Mouse (Mus musculus): ENCODE measurements around the gene Aig1. TPM values are rescaled to one million over a fixed set of nuclear protein-coding genes. Genes with fewer than 3 reads are reported as not detected.
A peak's percentile ranks its signal among the peaks of the same experiment; 100 is the strongest.

Aig1 gene
- polyA plus RNA-seq, 1 experiment = 11.3 TPM

DNA sequence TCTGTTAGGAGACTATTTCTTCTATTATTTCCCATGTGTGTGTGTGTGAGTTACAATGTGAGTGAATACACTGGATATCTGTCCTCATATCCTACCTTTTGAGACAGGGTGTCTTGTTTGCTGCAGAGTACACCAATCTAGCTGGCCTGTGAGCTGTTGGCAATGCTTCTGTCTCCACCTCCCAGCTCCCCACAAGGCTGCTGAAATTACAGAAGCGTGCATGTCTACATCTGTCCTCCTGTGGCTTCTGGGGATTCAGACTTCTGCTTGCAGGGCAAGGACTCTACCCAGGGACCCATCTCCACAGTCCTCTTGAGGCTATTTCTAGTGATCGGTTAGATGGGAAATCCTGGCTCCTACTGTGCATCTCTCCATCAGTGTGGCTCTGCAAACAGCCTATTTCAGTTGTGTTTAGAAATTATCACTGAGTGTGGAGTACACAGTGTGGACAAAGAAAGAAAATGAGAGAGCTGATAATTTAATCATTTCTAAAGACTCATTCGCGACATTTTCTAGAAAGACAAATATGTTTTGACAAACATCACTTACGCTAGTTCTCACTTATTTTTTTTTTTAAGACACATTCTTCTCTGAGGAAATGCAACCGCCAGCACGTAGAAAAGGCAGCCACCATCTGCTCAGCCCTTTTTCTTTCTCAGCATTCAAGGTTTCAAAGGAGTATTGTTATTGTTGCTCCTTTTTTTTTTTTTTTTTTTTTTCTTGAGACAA lies 194.3 kb downstream of the Aig1 start:
- no peaks in the 10 kb centered on the region for H3K27me3 ChIP-seq (ENCODE audit: control insufficient read depth, insufficient read depth, insufficient read length)
- no peaks in the 10 kb centered on the region for H3K79me3 ChIP-seq (ENCODE audit: low read depth)
- H3K79me2 ChIP-seq (ENCODE audit: control insufficient read depth, insufficient read depth) = no peaks in the 10 kb centered on the region
- no peak overlapping the region for H3ac ChIP-seq (ENCODE audit: control insufficient read depth, insufficient read length, low read depth)
- no peaks in the 10 kb centered on the region for H3K36me3 ChIP-seq (ENCODE audit: control insufficient read depth, insufficient read depth)
- no peak overlapping the region for H3K4me3 ChIP-seq (ENCODE audit: insufficient read depth, poor library complexity, severe bottlenecking)
- no peak for TF ChIP-seq CTCF (IDR thresholded peaks at IDR 0.05; ENCODE audit: control insufficient read depth, insufficient read depth, insufficient read length)
- TF ChIP-seq CEBPB (IDR thresholded peaks at IDR 0.05; ENCODE audit: low read depth) = no peak
- no peak for TF ChIP-seq USF1 (IDR thresholded peaks at IDR 0.05; ENCODE audit: low read depth)
- no peak for TF ChIP-seq MAX (IDR thresholded peaks at IDR 0.05)
- no peak for TF ChIP-seq FOSL1 (IDR thresholded peaks at IDR 0.05; ENCODE audit: insufficient read depth, low read length, poor library complexity, severe bottlenecking)
- no peak for TF ChIP-seq MYOG (IDR thresholded peaks at IDR 0.05; ENCODE audit: control insufficient read depth, extremely low read depth, insufficient read length)
- no peak for TF ChIP-seq MYOD1 (IDR thresholded peaks at IDR 0.05; ENCODE audit: control insufficient read depth, insufficient read length, low read depth)

GRCm38 (mm10) chr10:13667166-13667696 lies 201.5 kb downstream of the Aig1 start:
- Histone ChIP-seq H3K27me3 (ENCODE audit: control insufficient read depth, insufficient read depth, insufficient read length) (no peaks in the 10 kb centered on the region), H3K4me3 (ENCODE audit: insufficient read depth, poor library complexity, severe bottlenecking) (no peak overlapping the region), H3K79me2 (ENCODE audit: control insufficient read depth, insufficient read depth) (no peaks in the 10 kb centered on the region), H3K79me3 (ENCODE audit: low read depth) (no peaks in the 10 kb centered on the region), H3ac (ENCODE audit: control insufficient read depth, insufficient read length, low read depth) (no peak overlapping the region), H3K36me3 (ENCODE audit: control insufficient read depth, insufficient read depth) (no peaks in the 10 kb centered on the region)
- TF ChIP-seq CTCF (IDR thresholded peaks at IDR 0.05; ENCODE audit: control insufficient read depth, insufficient read depth, insufficient read length) (no peak), CEBPB (IDR thresholded peaks at IDR 0.05; ENCODE audit: low read depth) (peak; percentile 86), MYOG (IDR thresholded peaks at IDR 0.05; ENCODE audit: control insufficient read depth, extremely low read depth, insufficient read length) (no peak)

DNA sequence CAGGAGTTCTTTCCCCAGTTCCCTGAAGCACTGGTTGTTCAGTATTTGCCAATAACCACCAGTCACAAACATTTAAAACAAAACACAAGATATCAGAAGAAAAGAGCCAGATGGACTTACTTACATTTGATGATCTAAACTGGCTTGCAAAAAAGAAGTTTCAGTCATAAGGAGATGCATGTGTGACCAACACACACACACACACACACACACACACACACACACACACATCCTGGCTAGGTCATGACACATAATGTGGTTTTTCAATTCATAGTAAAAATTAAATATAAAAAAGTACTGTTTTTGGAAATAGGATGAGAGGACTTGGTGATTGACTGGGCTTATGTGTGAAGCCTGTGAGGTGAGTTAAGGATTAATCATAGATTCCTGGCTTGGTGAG lies 205.3 kb downstream of the Aig1 start:
- Histone ChIP-seq H3ac (ENCODE audit: control insufficient read depth, insufficient read length, low read depth) (no peak overlapping the region), H3K79me2 (ENCODE audit: control insufficient read depth, insufficient read depth) (no peaks in the 10 kb centered on the region), H3K27me3 (ENCODE audit: control insufficient read depth, insufficient read depth, insufficient read length) (no peaks in the 10 kb centered on the region), H3K79me3 (ENCODE audit: low read depth) (no peaks in the 10 kb centered on the region), H3K36me3 (ENCODE audit: control insufficient read depth, insufficient read depth) (no peaks in the 10 kb centered on the region), H3K4me3 (ENCODE audit: insufficient read depth, poor library complexity, severe bottlenecking) (no peak overlapping the region)
- no peak for TF ChIP-seq CEBPB (IDR thresholded peaks at IDR 0.05; ENCODE audit: low read depth)
- TF ChIP-seq USF1 (IDR thresholded peaks at IDR 0.05; ENCODE audit: low read depth) = no peak
- peak; percentile 24 for TF ChIP-seq MYOD1 (IDR thresholded peaks at IDR 0.05; ENCODE audit: control insufficient read depth, insufficient read length, low read depth)

DNA sequence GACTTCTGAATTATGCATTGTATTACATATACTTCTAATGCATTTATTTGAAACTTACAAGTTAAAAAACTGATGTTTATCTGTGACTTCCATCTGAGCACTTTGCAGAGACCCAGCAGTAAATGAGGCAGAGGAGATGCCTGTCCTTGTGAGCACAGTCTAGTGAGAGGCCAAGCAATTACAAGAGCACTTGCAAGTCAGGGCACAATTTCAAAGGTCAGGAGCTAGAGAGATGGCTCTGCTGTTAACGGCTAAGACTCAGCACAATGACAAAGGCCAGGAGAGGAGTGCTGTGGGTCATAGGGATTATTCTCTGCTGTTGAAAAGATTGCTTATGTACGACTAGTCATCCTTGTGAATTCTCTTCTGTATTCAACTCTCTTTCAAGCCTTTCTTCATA lies 209.0 kb downstream of the Aig1 start:
- H3ac ChIP-seq (ENCODE audit: control insufficient read depth, insufficient read length, low read depth) = no peak overlapping the region
- no peaks in the 10 kb centered on the region for H3K79me2 ChIP-seq (ENCODE audit: control insufficient read depth, insufficient read depth)
- no peaks in the 10 kb centered on the region for H3K36me3 ChIP-seq (ENCODE audit: control insufficient read depth, insufficient read depth)
- no peaks in the 10 kb centered on the region for H3K27me3 ChIP-seq (ENCODE audit: control insufficient read depth, insufficient read depth, insufficient read length)
- no peaks in the 10 kb centered on the region for H3K79me3 ChIP-seq (ENCODE audit: low read depth)
- H3K4me3 ChIP-seq (ENCODE audit: insufficient read depth, poor library complexity, severe bottlenecking) = no peak overlapping the region
- TF ChIP-seq MAX (IDR thresholded peaks at IDR 0.05) (no peak), MYOG (IDR thresholded peaks at IDR 0.05; ENCODE audit: control insufficient read depth, extremely low read depth, insufficient read length) (no peak), CEBPB (IDR thresholded peaks at IDR 0.05; ENCODE audit: low read depth) (no peak), USF1 (IDR thresholded peaks at IDR 0.05; ENCODE audit: low read depth) (no peak), CTCF (IDR thresholded peaks at IDR 0.05; ENCODE audit: control insufficient read depth, insufficient read depth, insufficient read length) (no peak), FOSL1 (IDR thresholded peaks at IDR 0.05; ENCODE audit: insufficient read depth, low read length, poor library complexity, severe bottlenecking) (no peak), MYOD1 (IDR thresholded peaks at IDR 0.05; ENCODE audit: control insufficient read depth, insufficient read length, low read depth) (no peak)

DNA sequence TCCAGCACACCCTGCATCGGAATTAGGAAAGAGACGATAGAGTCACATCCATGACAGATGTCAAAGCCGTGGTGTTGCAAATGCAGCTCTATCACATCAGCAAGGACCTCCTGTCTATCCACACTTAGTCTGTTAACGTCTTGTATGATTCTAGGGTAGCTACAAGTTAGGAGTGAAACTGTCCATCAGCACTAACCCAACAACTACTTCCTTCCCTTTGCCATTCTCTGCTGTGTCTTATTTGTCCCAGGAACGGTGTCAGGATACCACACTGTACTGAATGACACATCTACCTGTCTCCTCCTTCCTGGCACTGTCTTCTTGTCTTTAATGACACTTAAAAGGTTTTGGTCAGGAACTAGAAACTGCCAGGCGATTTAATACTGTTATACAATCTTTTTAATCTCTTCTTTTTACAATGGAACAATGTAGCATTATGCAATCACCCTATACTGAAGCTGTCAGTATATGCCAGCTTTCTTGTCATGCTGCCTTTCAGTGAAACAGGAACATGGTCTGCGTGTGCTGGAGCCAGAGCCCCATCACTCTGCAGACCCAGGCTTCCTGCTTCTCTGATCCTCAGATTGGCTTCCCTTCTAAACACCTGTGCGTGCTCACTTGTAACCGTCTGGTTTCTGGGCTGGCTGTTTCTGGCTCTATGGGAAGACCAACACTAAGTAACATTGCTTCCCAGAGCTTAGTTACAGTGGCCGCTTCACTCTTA lies 214.9 kb downstream of the Aig1 start:
- Histone ChIP-seq H3K79me2 (ENCODE audit: control insufficient read depth, insufficient read depth) (no peaks in the 10 kb centered on the region), H3K79me3 (ENCODE audit: low read depth) (no peaks in the 10 kb centered on the region), H3K27me3 (ENCODE audit: control insufficient read depth, insufficient read depth, insufficient read length) (no peaks in the 10 kb centered on the region), H3K36me3 (ENCODE audit: control insufficient read depth, insufficient read depth) (no peaks in the 10 kb centered on the region), H3ac (ENCODE audit: control insufficient read depth, insufficient read length, low read depth) (no peak overlapping the region), H3K4me3 (ENCODE audit: insufficient read depth, poor library complexity, severe bottlenecking) (no peak overlapping the region)
- TF ChIP-seq CEBPB (IDR thresholded peaks at IDR 0.05; ENCODE audit: low read depth) (no peak), MYOD1 (IDR thresholded peaks at IDR 0.05; ENCODE audit: control insufficient read depth, insufficient read length, low read depth) (no peak), USF1 (IDR thresholded peaks at IDR 0.05; ENCODE audit: low read depth) (no peak), CTCF (IDR thresholded peaks at IDR 0.05; ENCODE audit: control insufficient read depth, insufficient read depth, insufficient read length) (no peak), MYOG (IDR thresholded peaks at IDR 0.05; ENCODE audit: control insufficient read depth, extremely low read depth, insufficient read length) (no peak), MAX (IDR thresholded peaks at IDR 0.05) (no peak), FOSL1 (IDR thresholded peaks at IDR 0.05; ENCODE audit: insufficient read depth, low read length, poor library complexity, severe bottlenecking) (no peak)
